Mouse (Mus musculus) stomach, embryonic 15.5 days (tissue): ENCODE measurements around the gene Fam24a. TPM values are rescaled to one million over a fixed set of nuclear protein-coding genes. Genes with fewer than 3 reads are reported as not detected.
A peak's percentile ranks its signal among the peaks of the same experiment; 100 is the strongest.

Experiments
- ATAC-seq: fragments of 200-750 bp; cut with Nextera tagmentation; 2 replicates; pipeline ENCODE4 v1.8.0; 2017; ENCODE audit warnings: low read depth, moderate number of reproducible peaks, moderate TSS enrichment; ENCODE audit not compliant: insufficient read depth, low FRiP score
- H3K27ac ChIP-seq: fragments of 300-500 bp; sonication (generic); 2 replicates; pipeline ENCODE4 v1.5.1; 2015; ENCODE audit warnings: mild to moderate bottlenecking, inconsistent platforms
- H3K27me3 ChIP-seq: fragments of 300-500 bp; sonication (generic); replicated peaks from 2 replicates; pipeline ENCODE4 v1.6.1; 2015; ENCODE audit warnings: inconsistent platforms
- H3K36me3 ChIP-seq: fragments of 300-500 bp; sonication (generic); 2 replicates; pipeline ENCODE4 v1.6.1; 2015; ENCODE audit warnings: inconsistent platforms
- H3K4me1 ChIP-seq: fragments of 300-500 bp; sonication (generic); 2 replicates; pipeline ENCODE4 v1.6.1; 2015; ENCODE audit warnings: inconsistent platforms
- H3K4me2 ChIP-seq: fragments of 300-500 bp; sonication (generic); 2 replicates; pipeline ENCODE4 v1.6.1; 2015; ENCODE audit warnings: mild to moderate bottlenecking, inconsistent platforms
- H3K4me3 ChIP-seq: fragments of 300-500 bp; sonication (generic); replicated peaks from 2 replicates; pipeline ENCODE4 v1.5.1; 2015; ENCODE audit warnings: inconsistent platforms
- H3K9ac ChIP-seq: fragments of 300-500 bp; sonication (generic); 2 replicates; pipeline ENCODE4 v1.6.1; 2015; ENCODE audit warnings: inconsistent platforms
- H3K9me3 ChIP-seq: fragments of 300-500 bp; sonication (generic); 2 replicates; pipeline ENCODE4 v1.6.1; 2016; ENCODE audit warnings: inconsistent platforms
- WGBS: fragments of 180-500 bp; shearing (Covaris S2); methylation state at CpG from one replicate; pipeline ENCODE4 v1.1.7; 2015; 5-methylcytosine and 5-hydroxymethylcytosine counted together
- polyA plus RNA-seq: library from polyadenylated mRNA; unstranded; fragments of >200 nt; fragmentation: Nextera tagmentation; extraction: Ambion mirVana; gene quantifications from 2 replicates; pipeline ENCODE4 v1.2.1, GENCODE M21; 2015

Gene Fam24a
- polyA plus RNA-seq: not detected in 2 replicates

- Histone ChIP-seq H3K27me3 (no peaks in the 10 kb centered on the region), H3K9me3 (no peaks in the 10 kb centered on the region), H3K36me3 (no peaks in the 10 kb centered on the region), H3K4me1 (0 out of 2 replicates have a peak, but pooled peaks cover 2% of the 10 kb centered on the region), H3K27ac (no peak within 1 kb of the TSS), H3K9ac (no peak within 1 kb of the TSS), H3K4me2 (no peak within 1 kb of the TSS), H3K4me3 (no peak within 1 kb of the TSS)
- ATAC-seq: no peak
- 45% methylated on average over 1 of the region's 1 CpGs for WGBS
Observed at GRCm38 (mm10) chr7:131333564-131333963, at the start of gene Fam24a. TSS of gene Fam24a (plus strand) at chr7:131333864.

DNA sequence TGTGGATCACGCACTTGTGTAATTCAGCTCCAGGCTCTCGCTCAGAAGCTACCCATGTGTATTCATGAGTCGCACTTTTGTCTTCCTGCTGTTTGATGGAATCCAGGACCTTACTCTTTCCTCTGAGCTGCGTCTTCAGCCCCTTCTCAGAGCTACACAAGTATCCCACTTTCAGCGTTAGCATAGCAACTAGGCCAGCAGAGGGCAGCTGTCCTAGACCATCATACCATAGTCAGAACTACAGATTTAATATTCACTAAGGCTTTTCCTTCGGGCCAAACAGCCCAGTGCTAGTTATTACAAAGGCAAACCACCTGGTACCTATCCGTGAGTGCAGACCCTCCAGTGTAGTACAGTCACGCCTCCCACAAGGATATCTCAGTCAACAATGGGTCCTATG, 36.5 kb upstream of the Fam24a start:
- Histone ChIP-seq H3K36me3 (no peaks in the 10 kb centered on the region), H3K4me2 (no peak overlapping the region), H3K9me3 (no peaks in the 10 kb centered on the region), H3K4me1 (no peaks in the 10 kb centered on the region), H3K9ac (no peak overlapping the region), H3K4me3 (no peak overlapping the region), H3K27ac (no peak overlapping the region), H3K27me3 (no peaks in the 10 kb centered on the region)
- no peak for ATAC-seq
- 64% methylated on average over 8 of the region's 8 CpGs for WGBS

DNA sequence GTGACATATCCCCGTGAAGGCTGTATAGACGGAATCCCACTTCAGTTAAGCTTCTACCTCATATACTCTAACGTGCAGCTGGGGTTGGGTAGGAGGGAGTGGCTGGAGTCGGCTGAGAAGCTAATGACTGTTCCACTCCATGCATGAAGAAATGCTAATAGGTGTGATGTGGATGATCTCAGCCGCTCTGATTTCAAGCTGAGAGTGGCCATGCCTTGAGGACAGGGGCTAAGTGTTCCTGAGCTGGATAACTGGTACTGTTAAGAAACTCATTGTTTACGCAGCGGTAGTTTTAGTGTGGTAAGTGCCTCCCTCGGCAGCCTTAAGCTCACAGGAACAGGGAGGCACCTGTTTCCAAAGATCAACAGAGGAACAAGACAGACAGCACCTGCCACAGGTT, 30.3 kb upstream of the Fam24a start:
- Histone ChIP-seq H3K36me3 (no peaks in the 10 kb centered on the region), H3K9me3 (no peaks in the 10 kb centered on the region), H3K27ac (no peak overlapping the region), H3K4me3 (no peak overlapping the region), H3K9ac (no peak overlapping the region), H3K27me3 (no peaks in the 10 kb centered on the region), H3K4me1 (no peaks in the 10 kb centered on the region), H3K4me2 (no peak overlapping the region)
- no peak; the same call in 1 of the 2 replicates for ATAC-seq
- WGBS: 64% methylated on average over 8 of the region's 8 CpGs

DNA sequence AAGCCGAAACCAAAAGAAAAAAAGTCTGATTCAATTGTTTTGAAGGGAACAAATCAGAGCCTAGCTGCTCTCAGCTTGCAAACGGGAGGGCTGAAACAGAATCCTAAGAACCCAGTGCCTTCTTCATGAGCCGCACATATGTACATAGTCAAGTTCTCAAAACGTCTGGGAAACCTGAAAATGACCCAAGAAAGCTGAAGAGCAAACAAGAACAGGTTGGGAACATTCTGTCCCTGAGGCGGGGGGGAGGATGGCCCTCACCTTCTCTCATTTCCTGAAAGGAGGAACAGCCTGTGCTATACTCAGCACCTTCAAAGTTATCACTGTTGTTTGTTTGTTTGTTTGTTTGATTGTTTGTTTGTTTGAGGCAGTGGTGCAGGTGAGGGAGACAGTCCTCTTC, 26.9 kb upstream of the Fam24a start:
- H3K27ac ChIP-seq: no peak overlapping the region
- H3K4me2 ChIP-seq: no peak overlapping the region
- no peak for ATAC-seq
- no peaks in the 10 kb centered on the region for H3K4me1 ChIP-seq
- H3K27me3 ChIP-seq: no peaks in the 10 kb centered on the region
- H3K9ac ChIP-seq: no peak overlapping the region
- WGBS: 69% methylated on average over 5 of the region's 5 CpGs
- no peaks in the 10 kb centered on the region for H3K36me3 ChIP-seq
- no peak overlapping the region for H3K4me3 ChIP-seq
- H3K9me3 ChIP-seq: no peaks in the 10 kb centered on the region

DNA sequence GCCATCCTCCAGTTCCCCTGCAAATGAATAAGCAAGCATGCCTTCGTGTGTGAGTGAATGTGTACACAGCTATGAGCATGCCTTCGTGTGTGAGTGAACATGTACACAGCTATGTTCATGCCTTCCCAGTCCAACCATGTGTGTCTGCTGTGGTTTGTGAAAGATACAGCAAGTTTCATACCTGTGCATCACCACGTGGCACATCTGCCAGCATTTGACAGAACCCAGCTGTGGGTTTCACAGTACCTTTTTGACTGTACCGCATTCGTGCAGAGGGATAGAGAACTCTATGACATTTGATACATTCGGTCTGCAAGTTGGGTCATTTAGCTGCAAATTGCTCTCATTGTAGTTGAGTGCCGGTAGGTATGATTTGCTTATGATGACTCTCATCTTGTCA, 19.2 kb upstream of the Fam24a start:
- Histone ChIP-seq H3K4me2 (no peak overlapping the region), H3K36me3 (no peaks in the 10 kb centered on the region), H3K4me3 (no peak overlapping the region), H3K27me3 (no peaks in the 10 kb centered on the region), H3K27ac (no peak overlapping the region), H3K9me3 (no peaks in the 10 kb centered on the region), H3K9ac (no peak overlapping the region), H3K4me1 (no peaks in the 10 kb centered on the region)
- WGBS: 71% methylated on average over 7 of the region's 7 CpGs
- no peak for ATAC-seq

- Histone ChIP-seq H3K27ac (no peak overlapping the region), H3K4me2 (no peak overlapping the region), H3K4me1 (no peaks in the 10 kb centered on the region), H3K9ac (no peak overlapping the region), H3K27me3 (no peaks in the 10 kb centered on the region), H3K4me3 (no peak overlapping the region), H3K9me3 (no peaks in the 10 kb centered on the region), H3K36me3 (no peaks in the 10 kb centered on the region)
- no peak for ATAC-seq
- 55% methylated on average over 12 of the region's 12 CpGs for WGBS
Observed at GRCm38 (mm10) chr7:131317587-131317986, 16.1 kb upstream of the Fam24a start.

DNA sequence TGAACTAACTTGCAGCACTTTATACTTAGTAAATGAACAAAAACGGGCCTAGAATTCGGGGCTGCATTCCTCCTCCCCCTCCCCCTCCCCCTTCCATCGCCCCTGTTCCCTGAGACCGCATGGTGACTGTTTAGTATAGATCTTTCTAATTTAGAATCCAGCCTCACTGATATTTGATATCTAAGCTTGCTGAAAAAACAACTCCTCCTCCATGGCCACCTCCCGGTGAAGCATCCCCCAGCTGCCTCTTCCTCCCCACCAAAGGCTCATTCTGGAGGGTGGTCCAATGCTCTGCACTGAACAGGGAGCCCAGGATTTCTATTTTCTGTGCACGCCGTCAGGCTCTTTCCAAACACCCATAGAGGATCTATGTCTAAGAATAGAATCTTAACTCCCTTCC, 15.3 kb upstream of the Fam24a start:
- Histone ChIP-seq H3K27ac (no peak overlapping the region), H3K9me3 (no peaks in the 10 kb centered on the region), H3K27me3 (no peaks in the 10 kb centered on the region), H3K4me2 (no peak overlapping the region), H3K36me3 (no peaks in the 10 kb centered on the region), H3K4me3 (no peak overlapping the region), H3K9ac (no peak overlapping the region), H3K4me1 (no peaks in the 10 kb centered on the region)
- WGBS: 69% methylated on average over 5 of the region's 7 CpGs
- no peak for ATAC-seq

- ATAC-seq: no peak
- no peaks in the 10 kb centered on the region for H3K27me3 ChIP-seq
- H3K4me3 ChIP-seq: no peak within 1 kb of the TSS
- H3K4me2 ChIP-seq: no peak within 1 kb of the TSS
- WGBS: 72% methylated on average over 2 of the region's 2 CpGs
- no peaks in the 10 kb centered on the region for H3K4me1 ChIP-seq
- no peaks in the 10 kb centered on the region for H3K9me3 ChIP-seq
- no peak within 1 kb of the TSS for H3K27ac ChIP-seq
- H3K9ac ChIP-seq: no peak within 1 kb of the TSS
- H3K36me3 ChIP-seq: no peaks in the 10 kb centered on the region
Observed at GRCm38 (mm10) chr7:131322192-131322591, 11.5 kb upstream of the Fam24a start, which contains the start of gene Cuzd1. TSS of gene Cuzd1 (minus strand) at chr7:131322292.

DNA sequence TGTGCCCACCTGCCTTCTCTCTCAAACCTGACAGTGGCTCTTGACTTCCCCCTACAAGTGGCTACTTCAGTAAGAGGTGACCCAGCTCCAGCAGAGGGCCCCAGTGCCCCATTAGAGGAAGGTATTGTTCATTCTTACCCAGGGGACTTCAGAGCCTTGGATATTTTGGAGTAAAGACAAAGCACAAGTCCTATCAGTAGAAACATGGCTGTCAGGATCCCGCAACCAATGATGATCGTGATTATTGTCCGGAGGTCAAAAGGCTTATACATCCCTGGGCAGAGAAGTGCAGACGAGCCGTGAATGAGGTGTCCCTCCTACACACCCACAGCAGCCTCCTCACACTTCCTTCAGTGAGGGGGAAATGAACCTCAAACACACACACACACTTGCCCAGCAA, 6.6 kb upstream of the Fam24a start:
- WGBS: 90% methylated on average over 5 of the region's 5 CpGs
- H3K4me1 ChIP-seq: no peaks in the 10 kb centered on the region

GRCm38 (mm10) chr7:131329416-131329815, 4.2 kb upstream of the Fam24a start, which contains the start of gene Fam24b:
TSS of gene Fam24b (minus strand) at chr7:131329516.
- no peak within 1 kb of the TSS for H3K4me3 ChIP-seq
- ATAC-seq: no peak
- H3K4me1 ChIP-seq: no peaks in the 10 kb centered on the region
- H3K4me2 ChIP-seq: no peak within 1 kb of the TSS
- no peaks in the 10 kb centered on the region for H3K9me3 ChIP-seq
- 92% methylated on average over 5 of the region's 5 CpGs for WGBS
- H3K36me3 ChIP-seq: no peaks in the 10 kb centered on the region
- H3K27ac ChIP-seq: no peak within 1 kb of the TSS
- H3K9ac ChIP-seq: no peak within 1 kb of the TSS
- no peaks in the 10 kb centered on the region for H3K27me3 ChIP-seq

More for the DNA sequence above, 6.6 kb upstream of the Fam24a start:
- no peak overlapping the region for H3K9ac ChIP-seq
- no peak overlapping the region for H3K27ac ChIP-seq
- ATAC-seq: no peak
- H3K36me3 ChIP-seq: no peaks in the 10 kb centered on the region
- H3K27me3 ChIP-seq: no peaks in the 10 kb centered on the region
- no peaks in the 10 kb centered on the region for H3K9me3 ChIP-seq
- no peak overlapping the region for H3K4me2 ChIP-seq
- no peak overlapping the region for H3K4me3 ChIP-seq

- Histone ChIP-seq H3K27me3 (no peaks in the 10 kb centered on the region), H3K9ac (no peak overlapping the region), H3K9me3 (no peaks in the 10 kb centered on the region), H3K4me1 (no peaks in the 10 kb centered on the region), H3K4me2 (no peak overlapping the region), H3K27ac (no peak overlapping the region), H3K4me3 (no peak overlapping the region), H3K36me3 (no peaks in the 10 kb centered on the region)
- 62% methylated on average over 2 of the region's 2 CpGs for WGBS
- no peak for ATAC-seq
Observed at GRCm38 (mm10) chr7:131331688-131332087, 2.0 kb upstream of the Fam24a start.

- H3K4me3 ChIP-seq: no peak overlapping the region
- ATAC-seq: no peak
Observed at GRCm38 (mm10) chr7:131337502-131338068, 3.9 kb downstream of the Fam24a start.

More at GRCm38 (mm10) chr7:131337502-131338068, 3.9 kb downstream of the Fam24a start:
- H3K27me3 ChIP-seq: no peaks in the 10 kb centered on the region
- 0 out of 2 replicates have a peak, but pooled peaks cover 2% of the 10 kb centered on the region for H3K4me1 ChIP-seq
- peaks cover 14% of the 10 kb centered on the region; the same call in 1 of the 2 replicates for H3K36me3 ChIP-seq
- H3K9me3 ChIP-seq: no peaks in the 10 kb centered on the region
- H3K4me2 ChIP-seq: no peak overlapping the region
- 43% methylated on average over 8 of the region's 8 CpGs for WGBS
- H3K9ac ChIP-seq: no peak overlapping the region
- H3K27ac ChIP-seq: peak overlapping the region; percentile 8; the same call in 1 of the 2 replicates
